Mouse (Mus musculus) MEL (cell line): ENCODE data around the gene Tekt4. TPM values are rescaled to one million over a fixed set of nuclear protein-coding genes. Genes with fewer than 3 reads are reported as not detected.

Experiments
- DNase-seq: peaks from one replicate; pipeline ENCODE4 v3.0.0; 2011; ENCODE audit warnings: low read depth, low spot score
- H3K27ac ChIP-seq: 2 replicates; pipeline ENCODE4 v1.5.1; 2012; ENCODE audit warnings: low read depth, mild to moderate bottlenecking, control low read depth, low read length, moderate library complexity; ENCODE audit not compliant: control insufficient read depth
- H3K27me3 ChIP-seq, 2 experiments: fragments of 150-350 bp in 1 of 2; sonication (generic) in 1 of 2; 2 replicates each; pipeline ENCODE4 v1.6.1; 2012; ENCODE audit warnings: low read length in 2 of 2, mild to moderate bottlenecking in 2 of 2, improper control_type of control experiment in 1 of 2, moderate library complexity in 1 of 2; ENCODE audit not compliant: insufficient read depth in 2 of 2, control insufficient read depth in 1 of 2
- H3K36me3 ChIP-seq, 2 experiments: 2 replicates each; pipeline ENCODE4 v1.6.1; 2012 to 2014; ENCODE audit warnings: low read length in 2 of 2, improper control_type of control experiment in 1 of 2, inconsistent platforms in 1 of 2, mild to moderate bottlenecking in 1 of 2; ENCODE audit not compliant: insufficient read depth in 2 of 2, control insufficient read depth in 1 of 2
- H3K4me1 ChIP-seq, 2 experiments: fragments of 150-350 bp in 1 of 2; sonication (generic) in 1 of 2; 2 replicates each; pipeline ENCODE4 v1.6.1; 2012; ENCODE audit warnings: low read length in 2 of 2, improper control_type of control experiment in 1 of 2, mild to moderate bottlenecking in 1 of 2; ENCODE audit not compliant: insufficient read depth in 2 of 2, control insufficient read depth in 1 of 2
- H3K4me3 ChIP-seq, 2 experiments: fragments of 150-350 bp in 1 of 2; sonication (generic) in 1 of 2; 2 replicates each; pipeline ENCODE4 v1.5.1; 2012; ENCODE audit warnings: low read depth in 2 of 2, low read length in 2 of 2, mild to moderate bottlenecking in 2 of 2, moderate library complexity in 2 of 2, control low read depth in 1 of 2, improper control_type of control experiment in 1 of 2; ENCODE audit not compliant: control insufficient read depth in 1 of 2, insufficient read depth in 1 of 2
- H3K79me2 ChIP-seq: 2 replicates; pipeline ENCODE4 v1.6.1; 2012; ENCODE audit warnings: mild to moderate bottlenecking, low read length, moderate library complexity; ENCODE audit not compliant: control insufficient read depth, poor library complexity, insufficient read depth
- H3K9ac ChIP-seq: 2 replicates; pipeline ENCODE4 v1.6.1; 2012; ENCODE audit warnings: low read depth, mild to moderate bottlenecking, control low read depth, low read length, moderate library complexity; ENCODE audit not compliant: control insufficient read depth, poor library complexity, severe bottlenecking
- H3K9me3 ChIP-seq: fragments of 150-350 bp; sonication (generic); replicated peaks from 2 replicates; pipeline ENCODE4 v1.6.1; 2012; ENCODE audit warnings: mild to moderate bottlenecking, low read length, improper control_type of control experiment, moderate library complexity; ENCODE audit not compliant: insufficient read depth
- CHD1 ChIP-seq: IDR thresholded peaks from 2 replicates; pipeline ENCODE4 v1.6.1; 2012; ENCODE audit warnings: low read depth, mild to moderate bottlenecking, inconsistent platforms, low read length, improper control_type of control experiment
- CTCF ChIP-seq, 3 experiments: IDR thresholded peaks in 2 of 3; conservative IDR thresholded peaks in 1 of 3; 2 replicates each; pipeline ENCODE4 v1.5.1; 2011 to 2012; ENCODE audit warnings: low read length in 3 of 3, low read depth in 2 of 3, mild to moderate bottlenecking in 2 of 3, improper control_type of control experiment in 1 of 3, inconsistent platforms in 1 of 3, mixed read lengths in 1 of 3, moderate library complexity in 1 of 3; ENCODE audit not compliant: control insufficient read depth in 1 of 3, insufficient read depth in 1 of 3, poor library complexity in 1 of 3, severe bottlenecking in 1 of 3
- ELF1 ChIP-seq: IDR thresholded peaks from 2 replicates; pipeline ENCODE4 v1.6.1; 2014; ENCODE audit warnings: low read depth, mild to moderate bottlenecking, inconsistent platforms, low read length, improper control_type of control experiment, moderate library complexity
- ETS1 ChIP-seq: IDR thresholded peaks from 2 replicates; pipeline ENCODE4 v1.6.1; 2012; ENCODE audit warnings: low read depth, mild to moderate bottlenecking, inconsistent platforms, low read length, improper control_type of control experiment, moderate library complexity
- GABPA ChIP-seq: IDR thresholded peaks from 2 replicates; pipeline ENCODE4 v1.6.1; 2012; ENCODE audit warnings: low read depth, mild to moderate bottlenecking, inconsistent platforms, low read length, improper control_type of control experiment, moderate library complexity
- HCFC1 ChIP-seq: IDR thresholded peaks from 2 replicates; pipeline ENCODE4 v1.6.1; 2012; ENCODE audit warnings: low read depth, mild to moderate bottlenecking, inconsistent platforms, low read length, improper control_type of control experiment, moderate library complexity
- JUND ChIP-seq: IDR thresholded peaks from 2 replicates; pipeline ENCODE4 v1.6.1; 2011; ENCODE audit warnings: low read depth, mild to moderate bottlenecking, improper control_type of control experiment, low read length
- KAT2A ChIP-seq: conservative IDR thresholded peaks from 2 replicates; pipeline ENCODE4 v1.6.1; 2012; ENCODE audit warnings: low read depth, low read length, improper control_type of control experiment, inconsistent platforms
- MAZ ChIP-seq: IDR thresholded peaks from 2 replicates; pipeline ENCODE4 v1.6.1; 2012; ENCODE audit warnings: low read depth, mild to moderate bottlenecking, inconsistent platforms, low read length, improper control_type of control experiment
- MYB ChIP-seq: IDR thresholded peaks from 2 replicates; pipeline ENCODE4 v1.6.1; 2011; ENCODE audit warnings: mild to moderate bottlenecking, low read depth, low read length, improper control_type of control experiment
- MYC ChIP-seq: IDR thresholded peaks from 2 replicates; pipeline ENCODE4 v1.6.1; 2011; ENCODE audit warnings: low read depth, mild to moderate bottlenecking, low read length, improper control_type of control experiment, moderate library complexity
- NELFE ChIP-seq: IDR thresholded peaks from 2 replicates; pipeline ENCODE4 v1.6.1; 2011; ENCODE audit warnings: low read depth, low read length, improper control_type of control experiment
- POLR2AphosphoS2 ChIP-seq: IDR thresholded peaks from 2 replicates; pipeline ENCODE4 v1.6.1; 2011; ENCODE audit warnings: low read length, improper control_type of control experiment
- POLR2AphosphoS5 ChIP-seq: IDR thresholded peaks from 2 replicates; pipeline ENCODE4 v1.6.1; 2012; ENCODE audit warnings: low read depth, borderline replicate concordance, mild to moderate bottlenecking, inconsistent platforms, low read length, moderate library complexity, mixed read lengths
- RAD21 ChIP-seq: IDR thresholded peaks from 2 replicates; pipeline ENCODE4 v1.6.1; 2011; ENCODE audit warnings: mild to moderate bottlenecking, low read depth, low read length, improper control_type of control experiment
- RCOR1 ChIP-seq: IDR thresholded peaks from 2 replicates; pipeline ENCODE4 v1.6.1; 2012; ENCODE audit warnings: low read depth, mild to moderate bottlenecking, inconsistent platforms, low read length, improper control_type of control experiment
- SMC3 ChIP-seq: IDR thresholded peaks from 2 replicates; pipeline ENCODE4 v1.6.1; 2011; ENCODE audit warnings: low read depth, low read length, improper control_type of control experiment
- TAL1 ChIP-seq: IDR thresholded peaks from 2 replicates; pipeline ENCODE4 v1.6.1; 2012; ENCODE audit warnings: mild to moderate bottlenecking, inconsistent platforms, low read length, moderate library complexity, mixed read lengths
- TBP ChIP-seq: IDR thresholded peaks from 2 replicates; pipeline ENCODE4 v1.8.0; 2011; ENCODE audit warnings: low read depth, low read length, improper control_type of control experiment
- TCF12 ChIP-seq: IDR thresholded peaks from 2 replicates; pipeline ENCODE4 v1.6.1; 2014; ENCODE audit warnings: low read depth, mild to moderate bottlenecking, inconsistent platforms, low read length, improper control_type of control experiment, moderate library complexity
- UBTF ChIP-seq: IDR thresholded peaks from 2 replicates; pipeline ENCODE4 v1.6.1; 2012; ENCODE audit warnings: low read depth, mild to moderate bottlenecking, inconsistent platforms, low read length, improper control_type of control experiment, moderate library complexity, borderline replicate concordance; ENCODE audit not compliant: insufficient read depth
- USF1 ChIP-seq: IDR thresholded peaks from 2 replicates; pipeline ENCODE4 v1.6.1; 2014; ENCODE audit warnings: low read depth, mild to moderate bottlenecking, inconsistent platforms, low read length, improper control_type of control experiment, moderate library complexity
- USF2 ChIP-seq, 2 experiments: IDR thresholded peaks; 2 replicates each; pipeline ENCODE4 v1.6.1; 2011 to 2012; ENCODE audit warnings: improper control_type of control experiment in 2 of 2, low read length in 2 of 2, borderline replicate concordance in 1 of 2, inconsistent platforms in 1 of 2, low read depth in 1 of 2, mild to moderate bottlenecking in 1 of 2; ENCODE audit not compliant: insufficient read depth in 1 of 2
- ZC3H11A ChIP-seq: IDR thresholded peaks from 2 replicates; pipeline ENCODE4 v1.6.1; 2012; ENCODE audit warnings: low read depth, mild to moderate bottlenecking, inconsistent platforms, low read length, improper control_type of control experiment
- ZKSCAN1 ChIP-seq: IDR thresholded peaks from 2 replicates; pipeline ENCODE4 v1.6.1; 2012; ENCODE audit warnings: low read depth, mild to moderate bottlenecking, inconsistent platforms, low read length, improper control_type of control experiment, moderate library complexity
- ZNF384 ChIP-seq: IDR thresholded peaks from 2 replicates; pipeline ENCODE4 v1.6.1; 2012; ENCODE audit warnings: low read depth, mild to moderate bottlenecking, inconsistent platforms, low read length, improper control_type of control experiment
- polyA plus RNA-seq, 2 experiments: library from polyadenylated mRNA; stranded (reverse) in 1 of 2; unstranded in 1 of 2; fragments of >175 nt in 1 of 2; fragments of >200 nt in 1 of 2; gene quantifications; 2 replicates each; pipeline versions ENCODE4 v1.2.1 to v1.2.4; 2012; ENCODE audit warnings: low replicate concordance in 2 of 2, low read depth in 1 of 2; ENCODE audit not compliant: insufficient read length in 2 of 2, insufficient read depth in 1 of 2, missing spikeins in 1 of 2
- total RNA-seq: library from RNA; depleted of rRNA; stranded (reverse); fragments of 300-350 nt; gene quantifications from 2 replicates; pipeline ENCODE4 v1.2.3, GENCODE M21; 2012

The Tekt4 gene
- total and polyA plus RNA-seq, 3 experiments: not detected

DNA sequence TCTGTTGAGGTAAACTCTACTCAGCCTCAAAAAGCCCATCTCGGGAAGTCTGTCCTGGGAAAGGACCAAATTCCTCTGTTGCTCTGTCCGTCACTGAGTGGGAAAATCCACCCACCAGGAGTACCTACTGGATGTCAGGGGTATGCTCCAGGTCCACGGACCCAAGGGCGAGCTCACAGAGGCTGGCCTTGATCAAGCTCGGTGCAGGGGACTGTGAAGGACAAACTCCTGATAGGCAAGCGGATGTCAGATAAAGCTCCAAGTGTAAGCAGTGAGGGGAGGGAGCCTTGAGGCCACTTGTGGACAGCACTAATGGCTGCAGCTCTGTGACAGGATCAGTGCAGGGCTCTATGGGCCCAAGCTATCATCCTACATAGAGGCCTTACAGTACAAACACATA is 44.2 kb upstream of the Tekt4 start:
- H3K27me3 ChIP-seq: no peaks in the 10 kb centered on the region
- H3K36me3 ChIP-seq: no peaks in the 10 kb centered on the region
- H3K9me3 ChIP-seq: no peaks in the 10 kb centered on the region
- H3K4me1 ChIP-seq: no peaks in the 10 kb centered on the region
- TF ChIP-seq TCF12 (no peak), HCFC1 (no peak), MYB (no peak), NELFE (no peak), KAT2A (no peak), MAZ (no peak), ETS1 (no peak), ZC3H11A (no peak), RAD21 (no peak), SMC3 (no peak), ZNF384 (no peak), USF2 (IDR thresholded peaks at IDR 0.05; ENCODE audit: borderline replicate concordance in 1 of 2, insufficient read depth in 1 of 2, low read depth in 1 of 2, low read length in 2 of 2) (no peak), JUND (no peak), POLR2AphosphoS2 (no peak)
- TF ChIP-seq, all 39 proteins: peak for 0
- Histone ChIP-seq H3K4me3 (no peak overlapping the region), H3K79me2 (no peaks in the 10 kb centered on the region), H3K27ac (no peak overlapping the region), H3K9ac (no peak overlapping the region)
- DNase-seq: no peak

DNA sequence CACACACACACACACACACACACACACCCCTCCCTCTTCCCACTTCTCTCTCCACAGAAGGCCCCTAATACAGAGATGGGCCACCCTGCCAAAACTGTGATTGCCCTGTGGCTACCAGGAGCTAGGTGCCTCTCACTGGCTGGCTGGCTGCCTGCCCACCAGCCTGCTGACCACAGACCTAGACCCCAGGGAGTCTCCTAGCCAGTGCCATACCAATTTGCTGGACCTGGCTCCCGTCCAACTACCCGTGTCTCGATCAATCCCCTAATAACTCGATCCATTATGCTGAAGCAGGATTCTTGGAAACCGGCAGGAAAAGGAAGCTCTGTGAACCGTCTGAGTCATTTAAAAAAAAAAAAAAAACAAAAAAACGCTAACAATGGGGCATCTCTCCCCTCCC is 43.6 kb upstream of the Tekt4 start:
- no peaks in the 10 kb centered on the region for H3K79me2 ChIP-seq
- H3K27me3 ChIP-seq: no peaks in the 10 kb centered on the region
- no peaks in the 10 kb centered on the region for H3K36me3 ChIP-seq
- no peak overlapping the region for H3K4me3 ChIP-seq
- H3K27ac ChIP-seq: no peak overlapping the region
- DNase-seq: no peak
- no peaks in the 10 kb centered on the region for H3K9me3 ChIP-seq
- TF ChIP-seq TAL1: no peak
- no peak for TF ChIP-seq MYC
- TF ChIP-seq SMC3: no peak
- no peak for TF ChIP-seq GABPA
- TF ChIP-seq CTCF (IDR thresholded peaks at IDR 0.05 in 2 of 3, conservative IDR thresholded peaks at IDR 0.05 in 1 of 3; ENCODE audit: control insufficient read depth in 1 of 3, insufficient read depth in 1 of 3, low read depth in 2 of 3, low read length in 3 of 3, poor library complexity in 1 of 3, severe bottlenecking in 1 of 3): no peak
- TF ChIP-seq UBTF: no peak
- no peak for TF ChIP-seq MYB
- no peak for TF ChIP-seq TCF12
- no peak for TF ChIP-seq CHD1
- no peak for TF ChIP-seq ZKSCAN1
- no peak for TF ChIP-seq POLR2AphosphoS5
- no peak for TF ChIP-seq USF1
- no peak for TF ChIP-seq USF2 (IDR thresholded peaks at IDR 0.05; ENCODE audit: borderline replicate concordance in 1 of 2, insufficient read depth in 1 of 2, low read depth in 1 of 2, low read length in 2 of 2)
- no peak for TF ChIP-seq RCOR1
- no peak for TF ChIP-seq ELF1
- no peak for TF ChIP-seq TBP
- no peak for TF ChIP-seq ETS1
- no peak for TF ChIP-seq NELFE
- no peaks in the 10 kb centered on the region for H3K4me1 ChIP-seq
- no peak overlapping the region for H3K9ac ChIP-seq
